Mouse (Mus musculus): ENCODE data around the gene Prokr2.

GRCm38 (mm10) chr2:132340350-132340749 lies 44.9 kb downstream of the Prokr2 start:
- TF ChIP-seq CTCF (IDR thresholded peaks at IDR 0.05; ENCODE audit: low read depth) (no peak), EP300 (optimal IDR thresholded peaks at IDR 0.05) (no peak)
